Comparison of ENCODE assay signal across 8 mouse cellular contexts in genomic region chr13:100107652-100108472, GRCm38 (mm10). TPM values are rescaled to one million over a fixed set of nuclear protein-coding genes. Genes with fewer than 3 reads are reported as not detected.
DNase-seq lines count a peak whose midpoint lies in the region; ATAC-seq and TF ChIP-seq lines count a peak whose summit lies in the region.

TSS of gene Serf1 (plus strand) at chr13:100108012.

- H3K4me1 ChIP-seq in hindbrain, embryonic 16.5 days (ENCODE audit: control insufficient read depth, insufficient read depth, low read depth, low read length) = peaks cover 20% of the 10 kb centered on the region

- H3K36me3 ChIP-seq in hindbrain, embryonic 16.5 days (ENCODE audit: control insufficient read depth, insufficient read depth, low read length) = no peaks in the 10 kb centered on the region; the same call in 1 of the 2 replicates

- ATAC-seq in Patski = peak; percentile 72
- peak; percentile 83 for ATAC-seq in hindbrain, embryonic 16.5 days
- peak; percentile 53 for ATAC-seq in megakaryocyte progenitor cell, adult 5-6 weeks (replicated peaks; ENCODE audit: poor library complexity)

- H3K4me2 ChIP-seq in hindbrain, embryonic 16.5 days (ENCODE audit: low read length) = peak within 1 kb of the TSS; percentile 89

- in situ Hi-C loops in Patski (cut with MboI; ENCODE audit: low pct_unique_long_range_greater_than_20kb) = no loop called here

- POLR2A ChIA-PET in Patski (lab: Charles Lee) = interaction anchor here (1.5 kb wide), 1 partner anchor 16 kb away, joined by 6 read pairs; no protein-coding TSS in a partner anchor

- no peaks in the 10 kb centered on the region for H3K9me3 ChIP-seq in hindbrain, embryonic 16.5 days (ENCODE audit: control insufficient read depth, low read length)

- intact Hi-C loops in left cerebral cortex, postnatal 10 days (cut with DNase I) = no loop called here

- peak within 1 kb of the TSS; percentile 80 for H3K4me3 ChIP-seq in hindbrain, embryonic 16.5 days (ENCODE audit: low read length)

- no peak for TF ChIP-seq CTCF in Patski (IDR thresholded peaks at IDR 0.05)

- H3K9ac ChIP-seq in hindbrain, embryonic 16.5 days (ENCODE audit: low read depth, low read length) = peak within 1 kb of the TSS; percentile 90

- peak within 1 kb of the TSS; percentile 72 for H3K27ac ChIP-seq in hindbrain, embryonic 16.5 days (ENCODE audit: low read depth, low read length)

- no peak for DNase-seq in Patski (ENCODE audit: low read depth, low spot score)
- peak; percentile 82 to 90 for DNase-seq in cerebellum, postnatal 14 days
- peak; percentile 70 for DNase-seq in gastrocnemius, adult 18-20 months (ENCODE audit: low spot score)
- peak; percentile 67 to 88 for DNase-seq in left cerebral cortex, postnatal 10 days (ENCODE audit: extremely low spot score in 1 of 2, low spot score in 2 of 2)
- peak; percentile 73 for DNase-seq in right cerebral cortex, postnatal 36 days (ENCODE audit: low spot score in 2 of 2)
- DNase-seq in urinary bladder, postnatal 4 days (ENCODE audit: low spot score in 2 of 2) = peak; percentile 80 to 83

- CTCF ChIA-PET in Patski (lab: Charles Lee) = no interaction called here

- no peaks in the 10 kb centered on the region for H3K27me3 ChIP-seq in Patski
- no peaks in the 10 kb centered on the region for H3K27me3 ChIP-seq in hindbrain, embryonic 16.5 days (replicated peaks; ENCODE audit: control insufficient read depth, insufficient read depth, low read length)

- WGBS in hindbrain, embryonic 16.5 days = under 1% methylated on average over 74 of the region's 76 CpGs

RNA-seq across cellular contexts. Expression of gene Serf1, which starts in this region (rescaled TPM):
- polyA plus RNA-seq in Patski (2021) = 32.3 TPM
- 1 to 10 TPM; 7.9 to 8.7 TPM for total RNA-seq in gastrocnemius, adult 18-20 months (2021)
- 338 and 344 TPM in 2 replicates for polyA plus RNA-seq in hindbrain, embryonic 16.5 days (2015; fragmentation: Nextera tagmentation; extraction: Ambion mirVana)
- total RNA-seq in left cerebral cortex, postnatal 10 days (2021) = 10 to 100 TPM; 51.3 to 52.2 TPM
- total RNA-seq in megakaryocyte progenitor cell, adult 5-6 weeks (2015) = 47.5 and 53.5 TPM in 2 replicates
- 36.8 and 58.3 TPM in 2 replicates for total RNA-seq in megakaryocyte progenitor cell, adult 5-6 weeks (2017)

Comparison
In these comparisons a context has a peak if more than half of its experiments do, and no peak if none do; other contexts are left out.
1. RNA of gene Serf1 (polyA plus RNA-seq): 338 to 344 TPM in hindbrain, embryonic 16.5 days; 32.3 TPM in Patski (single experiment); every median in the first group is over 10 times any median in the second.
2. Peak in every context shown above with its lines, with median percentiles within 50 percentile points of each other: ATAC-seq.